Mouse (Mus musculus): ENCODE results near the gene Gm49395. TPM values are rescaled to one million over a fixed set of nuclear protein-coding genes. Genes with fewer than 3 reads are reported as not detected.

The Gm49395 gene
- polyA plus RNA-seq, 1 experiment from 2014 or later: 3.9 TPM

DNA sequence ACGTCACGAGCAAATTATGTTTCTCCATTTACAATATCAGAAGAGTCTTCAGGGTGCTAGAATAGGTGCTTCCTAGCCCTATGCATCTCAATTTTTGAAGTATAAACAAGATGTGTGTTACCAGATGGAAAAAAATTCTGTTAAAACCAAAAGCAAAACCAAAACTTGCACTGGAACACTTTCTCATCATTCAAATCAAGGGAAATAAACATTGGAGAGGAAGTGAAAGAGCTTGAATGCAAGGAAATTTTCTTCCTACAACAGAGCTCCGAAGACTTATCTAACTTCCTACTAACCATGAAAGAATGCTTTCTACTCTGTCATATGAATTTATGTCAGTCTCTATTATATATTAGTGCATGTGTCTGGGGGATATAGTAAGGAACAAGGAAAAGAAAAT is 35.0 kb upstream of the Gm49395 start:
- DNase-seq (no peak), ATAC-seq (no peak)
- Histone ChIP-seq H3K4me1 (ENCODE audit: insufficient read depth) (no peaks in the 10 kb centered on the region), H3K27ac (ENCODE audit: low read depth) (no peak overlapping the region), H3K4me2 (ENCODE audit: low read depth, low read length) (no peak overlapping the region), H3K4me3 (ENCODE audit: low read depth, low read length) (no peak overlapping the region), H3K9me3 (ENCODE audit: low read length) (no peaks in the 10 kb centered on the region), H3K27me3 (ENCODE audit: insufficient read depth, low read length) (no peaks in the 10 kb centered on the region), H3K36me3 (replicated peaks; ENCODE audit: insufficient read depth, low read length) (no peaks in the 10 kb centered on the region), H3K9ac (replicated peaks) (no peak overlapping the region)
- WGBS (ENCODE audit: insufficient replicate concordance): 62% methylated on average over 3 of the region's 3 CpGs
- TF ChIP-seq CTCF (IDR thresholded peaks at IDR 0.05; ENCODE audit: low read depth) (no peak), EP300 (IDR thresholded peaks at IDR 0.05; ENCODE audit: low read depth) (no peak)

DNA sequence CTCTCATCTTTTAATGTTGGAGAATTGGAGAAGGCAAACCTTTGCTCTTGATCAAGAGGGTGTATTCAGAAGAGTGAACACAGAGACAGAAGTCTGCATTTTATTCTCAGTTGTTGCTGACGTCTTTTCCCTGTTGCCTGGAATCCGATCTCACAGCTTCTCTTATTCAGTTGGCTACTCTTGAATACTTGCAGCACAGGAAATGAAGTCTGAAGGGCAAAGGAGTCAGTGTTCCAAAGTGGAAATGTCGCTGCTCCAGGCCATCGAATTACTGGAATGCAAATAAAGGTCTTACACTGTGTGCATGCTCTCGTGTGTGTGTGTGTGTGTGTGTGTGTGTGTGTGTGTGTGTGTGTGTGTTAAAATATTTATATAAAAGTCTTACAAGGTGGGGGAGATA is 30.7 kb upstream of the Gm49395 start:
- H3K27me3 ChIP-seq (ENCODE audit: insufficient read depth, low read length): no peaks in the 10 kb centered on the region
- H3K36me3 ChIP-seq (replicated peaks; ENCODE audit: insufficient read depth, low read length): no peaks in the 10 kb centered on the region
- WGBS (ENCODE audit: insufficient replicate concordance): 53% methylated on average over 5 of the region's 5 CpGs
- no peak for TF ChIP-seq CTCF (IDR thresholded peaks at IDR 0.05; ENCODE audit: low read depth)
- TF ChIP-seq EP300 (IDR thresholded peaks at IDR 0.05; ENCODE audit: low read depth): no peak
- H3K9ac ChIP-seq (replicated peaks): no peak overlapping the region
- no peak for DNase-seq
- H3K9me3 ChIP-seq (ENCODE audit: low read length): no peaks in the 10 kb centered on the region
- no peaks in the 10 kb centered on the region for H3K4me1 ChIP-seq (ENCODE audit: insufficient read depth)
- no peak for ATAC-seq
- no peak overlapping the region for H3K4me2 ChIP-seq (ENCODE audit: low read depth, low read length)
- H3K4me3 ChIP-seq (ENCODE audit: low read depth, low read length): no peak overlapping the region
- no peak overlapping the region for H3K27ac ChIP-seq (ENCODE audit: low read depth)

DNA sequence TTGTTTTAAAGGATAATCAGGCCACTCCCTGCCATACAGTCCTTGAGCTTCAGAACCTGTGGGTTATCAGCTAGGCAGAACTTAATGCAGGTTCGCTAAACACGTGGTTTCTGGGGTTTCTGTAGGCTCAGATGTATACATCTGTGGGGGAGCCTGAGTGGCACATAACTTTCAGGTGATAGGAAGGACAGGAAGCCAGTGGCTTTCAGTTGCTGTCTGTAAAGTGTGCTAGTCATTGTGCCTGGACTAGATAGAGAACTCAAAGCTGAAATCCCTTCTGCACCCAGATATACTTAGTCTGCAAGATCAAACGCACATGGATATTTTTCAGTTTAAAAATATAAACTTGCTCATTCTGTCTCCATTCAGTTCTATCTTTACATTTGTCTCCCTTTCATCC is 29.7 kb upstream of the Gm49395 start:
- Histone ChIP-seq H3K36me3 (replicated peaks; ENCODE audit: insufficient read depth, low read length) (no peaks in the 10 kb centered on the region), H3K4me3 (ENCODE audit: low read depth, low read length) (no peak overlapping the region), H3K4me1 (ENCODE audit: insufficient read depth) (no peaks in the 10 kb centered on the region), H3K9me3 (ENCODE audit: low read length) (no peaks in the 10 kb centered on the region), H3K4me2 (ENCODE audit: low read depth, low read length) (no peak overlapping the region), H3K27ac (ENCODE audit: low read depth) (no peak overlapping the region), H3K9ac (replicated peaks) (no peak overlapping the region), H3K27me3 (ENCODE audit: insufficient read depth, low read length) (no peaks in the 10 kb centered on the region)
- ATAC-seq (no peak), DNase-seq (no peak)
- TF ChIP-seq EP300 (IDR thresholded peaks at IDR 0.05; ENCODE audit: low read depth): no peak
- no peak for TF ChIP-seq CTCF (IDR thresholded peaks at IDR 0.05; ENCODE audit: low read depth)
- 22% methylated on average over 3 of the region's 3 CpGs for WGBS (ENCODE audit: insufficient replicate concordance)

DNA sequence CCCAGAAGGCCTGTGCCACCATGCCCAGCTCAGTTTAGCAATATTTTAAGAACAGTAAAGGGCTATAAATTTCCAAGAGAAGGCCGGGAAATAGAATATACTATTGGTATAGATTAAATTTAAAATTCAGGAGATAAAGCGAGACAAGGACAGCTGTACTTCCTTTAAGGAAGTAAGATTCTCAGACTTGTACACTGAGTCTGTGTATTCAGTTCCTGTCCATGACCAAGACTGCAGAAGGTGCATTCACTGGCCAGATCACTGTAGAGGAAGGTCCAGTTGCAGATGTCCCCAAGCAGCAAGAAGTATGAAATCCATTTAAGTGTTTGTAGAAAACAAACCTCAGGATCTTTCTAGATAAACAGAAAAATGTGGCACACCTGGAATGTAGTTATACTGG is 28.3 kb upstream of the Gm49395 start:
- 45% methylated on average over 2 of the region's 2 CpGs for WGBS (ENCODE audit: insufficient replicate concordance)
- H3K9me3 ChIP-seq (ENCODE audit: low read length): no peaks in the 10 kb centered on the region
- H3K9ac ChIP-seq (replicated peaks): no peak overlapping the region
- no peak for TF ChIP-seq EP300 (IDR thresholded peaks at IDR 0.05; ENCODE audit: low read depth)
- TF ChIP-seq CTCF (IDR thresholded peaks at IDR 0.05; ENCODE audit: low read depth): no peak
- no peak overlapping the region for H3K4me3 ChIP-seq (ENCODE audit: low read depth, low read length)
- no peaks in the 10 kb centered on the region for H3K36me3 ChIP-seq (replicated peaks; ENCODE audit: insufficient read depth, low read length)
- DNase-seq (no peak), ATAC-seq (no peak)
- no peaks in the 10 kb centered on the region for H3K27me3 ChIP-seq (ENCODE audit: insufficient read depth, low read length)
- no peak overlapping the region for H3K4me2 ChIP-seq (ENCODE audit: low read depth, low read length)
- H3K27ac ChIP-seq (ENCODE audit: low read depth): no peak overlapping the region
- no peaks in the 10 kb centered on the region for H3K4me1 ChIP-seq (ENCODE audit: insufficient read depth)

DNA sequence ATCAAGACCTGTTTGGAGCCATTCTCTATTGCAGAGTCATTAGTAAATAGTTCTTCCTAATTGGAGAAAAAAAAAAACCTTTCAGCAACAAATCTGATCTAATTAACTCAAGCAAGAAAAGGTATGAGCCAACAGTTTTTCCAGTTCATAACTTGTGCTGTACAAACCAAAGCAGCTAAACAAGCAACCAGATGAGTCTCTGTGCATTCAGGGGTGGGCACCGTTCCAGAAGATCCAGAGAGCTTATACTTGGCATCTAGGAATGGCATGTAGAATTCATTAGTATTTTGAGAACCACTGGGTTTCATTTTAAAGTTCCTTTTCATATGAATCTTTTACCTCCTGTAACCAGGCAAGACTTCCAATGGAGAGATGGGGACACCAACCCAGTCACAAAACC is 26.1 kb upstream of the Gm49395 start:
- DNase-seq (no peak), ATAC-seq (no peak)
- TF ChIP-seq CTCF (IDR thresholded peaks at IDR 0.05; ENCODE audit: low read depth): no peak
- no peak for TF ChIP-seq EP300 (IDR thresholded peaks at IDR 0.05; ENCODE audit: low read depth)
- Histone ChIP-seq H3K27me3 (ENCODE audit: insufficient read depth, low read length) (no peaks in the 10 kb centered on the region), H3K4me3 (ENCODE audit: low read depth, low read length) (no peak overlapping the region), H3K9ac (replicated peaks) (no peak overlapping the region), H3K9me3 (ENCODE audit: low read length) (no peaks in the 10 kb centered on the region), H3K36me3 (replicated peaks; ENCODE audit: insufficient read depth, low read length) (no peaks in the 10 kb centered on the region), H3K4me1 (ENCODE audit: insufficient read depth) (no peaks in the 10 kb centered on the region), H3K27ac (ENCODE audit: low read depth) (no peak overlapping the region), H3K4me2 (ENCODE audit: low read depth, low read length) (no peak overlapping the region)
- WGBS (ENCODE audit: insufficient replicate concordance): 56% methylated on average over 1 of the region's 1 CpGs

DNA sequence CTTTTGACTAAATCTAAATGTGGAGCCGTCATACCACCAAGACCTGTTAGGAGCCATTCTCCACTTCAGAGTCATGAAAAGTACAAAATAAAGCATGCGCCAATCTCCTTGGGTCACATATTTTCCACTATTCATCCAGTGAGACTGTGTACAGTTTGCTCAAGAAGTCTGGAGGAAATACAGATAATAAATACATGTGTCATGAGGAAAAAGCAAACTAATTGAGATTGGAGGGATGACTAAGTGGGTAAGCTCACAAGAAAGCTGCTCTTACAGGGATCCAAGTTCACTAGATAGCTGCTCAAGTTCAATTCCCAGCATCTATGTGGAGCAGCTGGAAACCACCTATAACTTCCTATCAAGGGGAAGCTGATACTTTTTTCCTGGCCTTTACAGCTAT is 24.8 kb upstream of the Gm49395 start:
- Histone ChIP-seq H3K4me2 (ENCODE audit: low read depth, low read length) (no peak overlapping the region), H3K4me1 (ENCODE audit: insufficient read depth) (no peaks in the 10 kb centered on the region), H3K9me3 (ENCODE audit: low read length) (no peaks in the 10 kb centered on the region), H3K4me3 (ENCODE audit: low read depth, low read length) (no peak overlapping the region), H3K27me3 (ENCODE audit: insufficient read depth, low read length) (no peaks in the 10 kb centered on the region), H3K9ac (replicated peaks) (no peak overlapping the region), H3K36me3 (replicated peaks; ENCODE audit: insufficient read depth, low read length) (no peaks in the 10 kb centered on the region), H3K27ac (ENCODE audit: low read depth) (no peak overlapping the region)
- ATAC-seq (no peak), DNase-seq (no peak)
- 81% methylated on average over 2 of the region's 2 CpGs for WGBS (ENCODE audit: insufficient replicate concordance)
- no peak for TF ChIP-seq EP300 (IDR thresholded peaks at IDR 0.05; ENCODE audit: low read depth)
- TF ChIP-seq CTCF (IDR thresholded peaks at IDR 0.05; ENCODE audit: low read depth): no peak

DNA sequence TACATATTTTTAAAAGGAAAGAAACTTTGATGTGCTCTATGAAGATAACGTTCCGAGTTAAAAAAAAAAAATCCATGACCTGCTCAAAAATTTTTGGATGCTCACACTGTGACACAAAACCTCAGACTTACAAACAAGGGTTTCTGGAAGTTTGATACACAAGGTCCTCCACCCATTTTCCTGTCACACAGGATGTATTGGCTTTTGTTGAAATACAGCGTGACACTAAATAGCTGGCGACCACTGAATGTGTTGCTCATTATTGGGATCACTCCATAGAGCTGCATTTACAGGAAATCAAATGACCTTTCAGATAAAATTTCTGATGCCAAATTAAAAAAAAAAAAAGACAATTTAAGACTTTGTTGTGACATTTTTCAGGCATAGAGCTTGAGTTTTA is 23.4 kb upstream of the Gm49395 start:
- no peak for TF ChIP-seq CTCF (IDR thresholded peaks at IDR 0.05; ENCODE audit: low read depth)
- TF ChIP-seq EP300 (IDR thresholded peaks at IDR 0.05; ENCODE audit: low read depth): no peak
- Histone ChIP-seq H3K4me3 (ENCODE audit: low read depth, low read length) (no peak overlapping the region), H3K4me1 (ENCODE audit: insufficient read depth) (no peaks in the 10 kb centered on the region), H3K4me2 (ENCODE audit: low read depth, low read length) (no peak overlapping the region), H3K9ac (replicated peaks) (no peak overlapping the region), H3K9me3 (ENCODE audit: low read length) (no peaks in the 10 kb centered on the region), H3K36me3 (replicated peaks; ENCODE audit: insufficient read depth, low read length) (no peaks in the 10 kb centered on the region), H3K27ac (ENCODE audit: low read depth) (no peak overlapping the region), H3K27me3 (ENCODE audit: insufficient read depth, low read length) (no peaks in the 10 kb centered on the region)
- ATAC-seq (no peak), DNase-seq (no peak)
- 76% methylated on average over 4 of the region's 4 CpGs for WGBS (ENCODE audit: insufficient replicate concordance)
